Mouse (Mus musculus) CD8-positive naive resting alpha-beta T cell, adult 2 months (primary cell): ENCODE data around the gene Dock10.

Experiments
- DNase-seq, 2 experiments: peaks; one replicate each; pipeline ENCODE4 v3.0.0; 2022; ENCODE audit warnings: low read depth in 2 of 2, low spot score in 2 of 2

Dock10 gene

DNA sequence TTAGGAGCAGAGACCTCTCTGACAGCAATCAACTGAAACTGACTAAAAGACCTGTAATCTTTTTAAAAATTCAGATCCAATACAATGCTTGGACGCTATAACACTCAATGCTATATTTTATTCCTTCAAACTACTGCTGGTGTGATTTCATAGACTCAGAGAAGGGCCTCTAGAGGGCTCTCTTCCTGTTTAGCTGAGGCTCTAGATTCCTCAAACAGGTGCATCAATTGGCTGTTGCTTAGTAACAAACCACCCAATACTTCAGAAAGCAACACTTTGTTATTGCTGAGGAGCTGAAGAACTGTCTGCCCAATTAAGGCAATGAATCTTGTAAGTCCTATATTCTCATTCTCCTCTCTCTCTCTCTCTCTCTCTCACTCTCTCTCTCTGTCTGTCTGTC is 30.1 kb downstream of the Dock10 start:
- peak; percentile 65 to 71 for DNase-seq

DNA sequence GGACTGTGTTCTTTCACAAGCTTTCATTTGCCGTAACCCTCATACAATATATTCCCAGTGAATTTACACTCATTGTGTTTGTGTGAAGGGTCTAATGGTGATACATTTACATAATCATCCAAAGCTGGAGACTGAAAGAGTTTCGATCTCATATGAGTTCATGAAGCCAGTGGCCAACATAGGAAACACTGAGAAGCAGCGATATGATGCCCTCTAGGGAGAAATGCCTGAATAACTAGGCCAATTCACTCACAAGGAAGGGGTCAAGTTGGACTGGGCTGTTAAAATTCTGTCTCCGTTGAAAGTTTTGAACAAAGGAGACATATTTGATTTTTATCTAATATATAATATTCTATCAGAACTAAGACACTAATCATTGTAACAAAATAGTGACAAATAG is 30.9 kb downstream of the Dock10 start:
- DNase-seq = no peak

DNA sequence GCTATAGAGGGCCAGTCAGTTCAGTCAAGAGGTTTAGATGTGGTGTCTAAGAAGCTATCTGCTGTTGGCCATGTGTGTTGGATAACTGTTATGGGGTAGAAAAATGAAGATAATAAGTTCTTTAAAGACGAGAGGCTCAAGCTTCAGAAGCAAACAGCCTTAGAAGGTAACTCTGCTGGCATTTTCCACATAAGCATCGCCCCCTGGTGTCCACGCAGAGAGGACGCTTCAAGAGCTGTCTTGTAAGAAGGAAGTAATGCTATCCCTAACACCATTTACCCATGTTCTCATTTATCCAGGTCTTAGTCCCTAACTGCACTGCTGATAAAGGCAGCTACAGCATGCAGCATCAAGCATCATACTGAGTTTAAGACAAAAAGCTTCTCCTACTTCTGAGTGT is 35.7 kb downstream of the Dock10 start:
- peak; percentile 56 to 65 for DNase-seq

DNA sequence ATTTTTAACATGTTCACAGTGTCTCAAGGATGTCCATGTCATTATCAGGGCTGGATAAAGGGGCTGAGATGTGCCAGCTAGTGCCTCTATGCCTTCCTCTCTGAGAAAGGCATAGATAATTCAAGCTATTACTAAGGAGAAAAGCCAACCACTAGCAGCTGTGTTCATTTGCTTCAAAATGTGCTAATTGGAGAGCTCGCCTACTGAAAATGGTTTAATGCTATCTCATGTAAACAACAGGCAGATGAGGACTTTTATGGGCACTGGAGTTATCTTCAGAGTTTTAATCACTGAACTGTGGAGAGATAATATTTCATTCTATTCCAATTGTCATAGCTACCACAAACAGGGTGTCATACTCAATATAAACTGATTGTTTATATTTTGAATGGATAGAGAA is 36.3 kb downstream of the Dock10 start:
- no peak for DNase-seq

DNA sequence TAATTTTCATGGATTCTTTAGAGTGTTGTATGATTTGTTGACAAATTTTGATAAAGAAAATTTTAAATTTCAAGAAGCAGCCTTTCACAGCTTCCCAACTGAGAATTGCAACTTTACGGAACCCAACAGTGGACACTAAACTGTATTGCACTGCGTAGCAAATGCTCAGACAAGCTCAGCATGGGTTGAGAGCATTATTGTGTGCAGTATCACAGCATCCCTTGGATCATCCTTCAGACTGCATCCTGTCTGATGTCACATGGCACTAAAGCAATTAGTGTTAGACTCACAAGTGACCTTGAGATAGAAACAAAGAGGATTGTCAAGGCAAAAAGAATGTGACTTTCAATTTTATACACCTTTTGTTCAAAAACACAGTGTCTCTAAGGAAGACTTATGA is 37.1 kb downstream of the Dock10 start:
- DNase-seq = no peak

DNA sequence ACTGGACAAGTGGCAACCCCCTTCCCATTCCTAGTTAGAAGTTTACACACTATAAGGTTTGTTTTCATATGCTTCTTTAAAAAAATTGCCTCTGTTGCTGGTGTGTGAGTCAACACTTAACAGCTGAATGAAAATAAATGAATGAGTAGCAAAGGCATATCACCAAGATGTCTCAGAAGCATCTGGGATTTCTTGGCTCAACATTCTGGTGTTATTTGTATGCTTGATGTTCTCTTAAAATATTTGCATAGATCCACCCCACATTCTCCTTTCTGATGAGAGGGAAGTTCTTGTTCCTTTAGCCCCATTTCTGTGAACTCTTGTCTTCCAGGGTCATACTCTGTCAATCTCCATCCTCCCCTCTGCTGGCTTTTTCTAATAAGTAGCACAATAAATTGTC is 38.2 kb downstream of the Dock10 start:
- DNase-seq = no peak

DNA sequence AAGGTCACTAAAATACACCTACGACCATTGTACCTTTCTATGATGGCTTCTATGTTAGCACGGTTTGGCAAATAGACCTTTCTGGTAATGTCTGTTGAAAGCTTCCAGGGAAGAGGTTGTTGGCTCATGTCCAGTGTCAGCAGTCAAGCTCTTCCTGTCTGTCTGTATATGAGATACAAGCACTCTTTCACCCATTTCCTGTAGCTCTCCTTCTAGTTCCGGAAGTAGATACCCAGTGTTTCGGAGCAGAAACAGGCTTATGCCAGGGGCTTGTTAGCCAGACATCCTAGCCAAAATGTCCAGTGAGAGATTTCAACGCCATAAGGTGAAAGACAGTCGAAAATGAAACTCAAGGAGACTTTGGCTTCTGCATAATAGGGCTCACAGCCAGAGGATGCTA is 38.9 kb downstream of the Dock10 start:
- DNase-seq = no peak

DNA sequence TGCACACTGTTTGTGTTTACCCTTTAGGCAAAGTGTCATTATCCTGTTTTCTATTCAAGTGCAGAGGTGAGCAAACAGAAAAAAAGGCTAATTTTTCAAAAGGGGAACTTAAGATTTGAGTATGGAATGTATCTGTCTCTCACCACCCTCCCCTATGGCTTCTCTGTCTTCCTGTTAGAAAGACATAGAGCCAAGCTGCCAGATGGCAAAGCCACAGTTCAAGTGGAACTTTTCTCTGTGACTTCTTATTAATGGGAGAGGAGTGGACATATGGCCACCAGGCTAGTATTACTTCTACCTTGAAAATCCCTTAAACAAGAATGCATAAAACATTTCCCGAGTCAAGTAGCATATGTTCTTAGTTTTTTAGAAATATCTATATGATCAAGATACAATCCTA is 39.7 kb downstream of the Dock10 start:
- no peak for DNase-seq

DNA sequence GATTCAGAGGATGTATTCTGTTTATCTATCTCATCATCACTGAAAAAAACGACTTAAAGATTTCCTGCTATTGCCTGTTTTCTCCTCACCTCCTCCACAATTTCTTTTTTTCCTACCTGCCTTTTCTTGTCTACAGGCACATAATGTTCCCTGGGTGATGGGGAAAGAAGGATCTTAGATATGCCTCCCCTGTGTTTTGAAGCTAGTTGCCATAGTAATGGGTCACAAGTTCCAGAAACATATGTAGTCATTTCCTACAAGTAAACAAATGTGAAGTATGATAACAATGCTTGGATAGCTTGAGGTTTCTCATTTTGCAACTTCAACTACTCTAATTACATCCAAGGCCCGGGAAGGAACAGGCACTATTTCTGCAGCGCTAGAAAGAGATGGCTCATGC is 42.4 kb downstream of the Dock10 start:
- no peak for DNase-seq

DNA sequence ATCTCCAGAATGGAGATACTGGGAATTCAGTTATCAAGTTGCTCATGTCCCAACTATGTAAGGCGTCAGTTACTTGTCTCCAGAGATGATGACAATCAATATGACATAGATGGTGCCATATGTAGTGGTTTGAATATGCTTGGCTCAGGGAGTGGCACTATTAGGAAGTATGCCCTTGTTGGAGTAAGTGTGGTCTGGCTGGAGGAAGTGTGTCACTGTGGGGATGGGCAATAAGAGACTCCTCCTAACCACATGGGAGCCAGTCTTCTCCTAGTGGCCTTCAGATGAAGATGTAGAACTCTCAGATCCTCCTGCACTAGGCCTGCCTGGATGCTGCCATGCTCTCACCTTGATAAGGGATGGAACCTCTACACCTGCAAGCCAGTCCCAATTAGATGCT is 44.4 kb downstream of the Dock10 start:
- no peak for DNase-seq

DNA sequence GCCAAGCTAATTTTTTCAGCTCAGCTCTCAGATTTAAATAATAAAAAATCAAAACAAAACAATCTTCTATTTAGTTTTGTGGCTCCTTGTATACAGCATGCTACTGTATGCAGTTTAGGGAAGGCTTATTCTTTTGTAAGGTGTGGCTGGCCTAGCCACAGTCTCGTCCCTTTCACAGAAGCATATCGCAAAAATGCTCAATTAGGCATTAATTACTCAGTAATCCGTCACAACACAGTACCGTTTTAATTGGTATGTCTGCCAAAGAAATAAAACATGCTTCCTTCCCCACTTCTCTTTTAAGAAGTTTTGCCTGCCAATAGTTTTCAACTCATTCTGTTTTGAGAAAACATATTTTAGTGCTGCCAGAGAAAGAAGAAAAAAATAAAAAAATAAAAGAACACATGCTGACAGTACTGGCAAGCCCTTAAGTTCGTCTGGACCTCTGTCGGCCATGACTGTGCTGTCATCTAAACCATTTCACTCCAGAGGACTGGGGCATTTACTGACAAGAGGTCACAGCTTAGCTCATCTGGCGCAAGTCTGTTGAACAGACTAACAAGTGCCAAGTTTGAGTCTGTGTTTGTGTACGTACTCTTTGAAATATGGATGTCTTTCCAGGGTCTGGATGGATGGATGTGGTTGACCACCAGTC is 47.6 kb downstream of the Dock10 start:
- DNase-seq = no peak

DNA sequence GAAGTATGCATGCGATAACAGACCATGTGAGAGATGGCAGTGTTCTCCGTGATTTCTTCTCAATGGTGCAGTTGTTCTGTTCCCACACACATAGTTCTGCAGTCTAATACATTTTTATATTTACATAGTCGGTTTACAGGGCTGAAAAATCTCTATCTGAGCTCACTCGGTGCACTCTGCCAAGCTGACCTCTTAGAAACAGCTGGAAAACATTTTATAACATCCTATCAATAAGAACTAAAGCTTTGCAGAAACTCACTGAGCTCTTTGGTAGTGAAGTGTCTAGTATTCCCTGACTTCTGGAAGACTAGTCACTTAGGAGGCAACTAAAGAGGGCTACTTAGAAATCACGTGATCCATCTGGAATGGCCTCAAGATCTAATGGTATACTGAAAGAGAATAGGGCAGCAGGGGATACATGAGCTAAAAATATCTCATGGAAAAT is 48.2 kb downstream of the Dock10 start:
- DNase-seq = no peak

DNA sequence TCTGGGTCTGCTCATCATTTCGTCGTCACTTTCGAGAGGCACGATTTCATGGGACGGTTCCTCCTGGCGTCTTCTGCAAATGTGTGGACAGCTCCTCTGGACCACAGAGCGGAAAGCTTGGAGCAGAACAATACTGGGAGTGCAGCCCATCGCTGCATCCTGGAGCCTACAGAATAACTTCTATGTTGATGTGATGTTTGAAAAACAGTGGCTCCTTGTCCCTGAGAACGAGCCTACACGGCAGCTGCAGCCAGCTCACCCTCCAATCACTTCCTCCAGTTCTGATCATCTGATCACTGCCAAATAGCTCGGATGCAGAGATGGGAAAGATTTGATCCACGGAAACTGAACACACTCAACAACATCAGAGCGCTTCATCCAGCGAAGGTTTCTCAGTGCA is 49.0 kb downstream of the Dock10 start:
- no peak for DNase-seq

DNA sequence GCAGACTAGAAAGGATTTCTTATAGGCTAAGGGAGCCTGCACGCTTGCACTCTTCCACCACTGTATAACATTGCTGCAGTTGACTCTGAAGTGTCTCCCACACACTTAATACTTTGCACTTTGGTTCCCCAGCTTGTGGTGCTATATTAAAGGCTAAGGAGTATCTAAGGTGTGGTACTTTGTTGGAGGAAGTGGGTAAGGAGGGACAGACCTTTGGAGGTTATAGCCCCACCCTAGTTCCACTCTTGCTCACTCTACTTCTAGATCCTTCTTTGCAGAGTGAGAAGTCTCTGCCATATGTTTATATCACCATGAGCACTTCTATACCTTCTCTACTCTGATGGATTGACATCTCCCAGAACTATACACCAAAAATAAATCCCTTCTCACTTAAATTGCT is 55.0 kb downstream of the Dock10 start:
- DNase-seq = no peak

DNA sequence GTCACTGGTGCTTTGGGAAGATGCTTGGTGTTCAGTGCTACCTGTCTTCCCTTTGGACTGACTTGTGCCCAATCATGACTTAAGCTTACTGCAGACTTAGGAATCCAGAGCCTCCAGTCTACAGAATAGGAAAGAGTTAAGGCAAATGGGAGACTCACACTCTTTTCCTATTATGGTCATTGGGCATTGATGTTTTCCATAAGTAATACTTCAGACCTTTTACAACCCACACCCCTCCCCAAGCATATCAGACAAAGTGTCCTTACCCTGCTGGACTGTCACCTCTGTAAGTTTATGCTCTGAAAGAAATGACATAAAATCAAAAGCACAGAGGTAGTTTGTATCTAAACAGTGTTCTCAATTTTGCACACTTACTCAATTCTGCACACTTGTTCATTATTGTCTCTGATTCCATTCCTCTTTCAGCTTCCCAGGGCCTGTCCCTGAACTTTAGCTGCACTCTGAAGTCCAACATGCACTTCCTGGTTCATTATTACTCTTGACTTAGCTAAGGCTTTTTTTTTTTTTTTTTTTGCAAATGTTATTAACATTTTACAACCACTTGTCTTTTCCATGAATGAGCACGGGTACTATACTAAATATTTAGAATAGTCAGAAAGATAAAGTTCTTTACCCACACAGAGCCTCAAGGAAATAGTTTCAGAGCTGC is 82.2 kb downstream of the Dock10 start:
- DNase-seq = no peak

DNA sequence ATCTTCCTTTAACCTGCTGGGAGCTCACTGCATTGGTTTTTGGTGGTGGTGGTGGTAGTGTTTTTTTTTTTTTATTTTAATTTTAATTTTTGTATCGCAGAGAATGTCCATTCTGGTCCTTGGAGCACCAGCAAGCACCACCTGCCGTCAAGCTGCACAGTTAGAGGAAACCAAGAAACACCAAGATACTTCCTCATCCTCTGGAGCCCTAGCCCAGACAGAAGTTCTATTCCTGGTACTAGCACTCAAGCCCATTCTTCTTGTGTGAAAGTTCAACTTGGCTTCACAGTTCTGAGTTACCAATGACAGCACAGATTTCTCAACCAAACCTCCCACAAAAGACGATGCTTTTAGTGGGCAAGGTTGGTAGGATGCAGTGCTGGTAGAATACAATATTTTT is 86.6 kb downstream of the Dock10 start:
- no peak for DNase-seq

DNA sequence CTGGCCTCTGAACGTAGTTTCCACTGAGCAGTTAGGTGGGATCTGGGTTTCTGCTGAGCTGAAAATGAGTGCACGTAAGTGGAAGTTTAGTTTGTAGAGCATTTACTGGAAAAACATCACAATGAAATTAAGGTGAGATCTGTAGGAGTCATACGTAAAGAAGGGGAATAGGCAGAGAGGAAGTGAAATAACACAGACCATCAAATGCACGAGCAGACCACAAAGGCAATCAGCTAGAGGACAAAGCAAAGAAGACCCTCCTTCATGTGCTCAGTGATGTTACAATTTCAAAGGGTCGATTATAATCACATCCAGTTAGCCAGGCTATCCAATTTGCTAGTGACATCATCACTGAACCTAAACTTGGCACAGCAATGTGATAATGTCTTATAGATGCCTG is 87.3 kb downstream of the Dock10 start:
- no peak for DNase-seq

DNA sequence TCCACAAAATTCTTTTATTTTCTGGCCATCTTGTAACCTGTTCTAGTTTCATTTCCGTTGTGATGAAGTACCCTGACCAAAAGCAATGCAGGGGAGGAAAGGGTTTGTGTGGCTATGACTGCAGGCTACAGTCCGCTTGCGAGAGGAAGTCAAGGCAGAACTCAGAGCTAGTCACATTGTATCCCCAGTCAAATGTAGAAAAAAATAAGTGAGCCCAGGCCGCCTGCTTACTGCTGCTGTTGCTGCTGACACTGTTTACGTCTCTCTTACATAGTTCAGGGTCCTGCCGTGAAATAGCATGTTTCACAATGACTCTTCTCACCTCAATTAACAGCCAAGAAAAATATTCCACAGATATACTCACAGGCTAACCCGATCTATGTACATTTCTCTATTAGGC is 87.9 kb downstream of the Dock10 start:
- DNase-seq = peak in 1 of 2 experiments; percentile 24

DNA sequence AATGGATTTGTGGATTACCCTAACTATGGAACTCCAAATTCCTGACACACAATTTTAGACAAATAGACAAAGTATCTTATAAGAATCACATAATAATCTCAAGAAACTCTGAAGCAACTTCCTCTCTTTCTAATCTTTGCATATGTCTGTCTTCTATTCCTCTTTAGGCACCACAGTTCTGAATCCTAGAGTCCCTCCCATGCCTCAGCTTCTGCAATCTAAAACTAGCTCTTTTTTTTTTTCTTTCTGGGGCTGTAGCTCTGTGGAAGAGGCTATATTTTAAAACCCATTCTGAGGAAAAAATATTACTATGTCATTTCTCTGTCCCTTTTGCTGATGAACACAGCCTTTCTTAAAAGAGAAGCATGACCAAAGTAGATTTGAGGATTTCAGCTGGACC is 92.6 kb downstream of the Dock10 start:
- no peak for DNase-seq

DNA sequence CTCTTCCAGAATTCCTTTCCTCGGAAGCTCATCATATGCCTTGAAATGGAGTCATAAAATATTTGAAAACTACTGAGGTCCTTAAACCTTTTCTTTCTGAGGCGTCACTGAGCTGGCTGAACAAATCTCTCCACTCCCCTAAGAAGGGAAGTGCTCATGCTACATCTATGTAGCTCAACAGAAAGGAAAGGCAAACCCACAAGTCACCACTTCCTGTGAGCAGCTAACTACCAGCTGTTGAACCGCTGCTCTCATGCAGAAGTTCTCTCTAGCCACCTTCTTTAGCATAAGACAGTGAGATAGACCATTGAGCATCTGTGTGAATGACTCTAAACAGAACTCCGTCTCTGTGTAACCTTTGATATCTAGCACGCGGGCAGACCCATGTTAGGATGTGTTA is 93.2 kb downstream of the Dock10 start:
- peak; percentile 66 to 76 for DNase-seq

DNA sequence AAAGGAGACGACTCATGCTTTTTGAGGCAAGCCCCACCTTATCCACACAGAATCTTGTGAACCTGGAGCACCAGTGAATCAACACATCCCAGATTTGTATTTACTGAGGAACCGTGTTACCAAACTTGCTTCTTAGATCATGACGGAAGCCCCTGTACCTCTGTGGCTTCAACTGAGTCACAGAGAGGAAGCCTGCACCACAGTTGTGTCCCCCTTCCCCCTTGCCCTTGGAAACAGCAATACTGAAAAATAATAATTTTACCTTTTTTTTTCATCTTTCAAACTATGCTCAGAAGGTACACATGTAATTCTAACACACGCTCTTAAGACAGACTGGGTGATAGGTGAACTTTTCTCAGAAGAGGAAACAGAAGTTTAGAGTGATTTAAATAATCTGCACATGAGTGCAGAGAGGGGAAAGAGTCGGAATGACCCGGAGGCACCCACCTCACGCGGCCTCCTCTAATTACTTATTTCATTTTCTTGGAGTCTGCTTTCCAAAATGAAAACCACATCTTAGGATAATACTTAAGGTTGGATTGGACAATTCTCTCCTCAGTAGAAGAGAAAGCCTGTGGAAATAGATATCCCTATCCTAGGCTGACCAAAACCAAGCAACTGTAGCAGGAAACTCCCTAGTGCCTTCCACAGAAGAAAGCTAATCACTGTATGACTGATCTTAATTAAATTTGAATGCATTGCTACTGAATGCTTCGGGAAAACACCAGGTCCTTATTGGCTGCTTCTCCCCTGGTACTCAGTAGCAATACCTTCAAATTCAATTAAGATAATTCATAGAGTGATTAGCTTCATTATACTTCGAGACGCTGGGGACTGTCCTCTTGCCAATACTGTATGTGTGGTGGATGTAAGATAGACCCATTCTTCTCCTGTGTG is 96.6 kb downstream of the Dock10 start:
- DNase-seq = no peak
